8 mouse cellular contexts compared by ENCODE assay signal in the genomic region with DNA sequence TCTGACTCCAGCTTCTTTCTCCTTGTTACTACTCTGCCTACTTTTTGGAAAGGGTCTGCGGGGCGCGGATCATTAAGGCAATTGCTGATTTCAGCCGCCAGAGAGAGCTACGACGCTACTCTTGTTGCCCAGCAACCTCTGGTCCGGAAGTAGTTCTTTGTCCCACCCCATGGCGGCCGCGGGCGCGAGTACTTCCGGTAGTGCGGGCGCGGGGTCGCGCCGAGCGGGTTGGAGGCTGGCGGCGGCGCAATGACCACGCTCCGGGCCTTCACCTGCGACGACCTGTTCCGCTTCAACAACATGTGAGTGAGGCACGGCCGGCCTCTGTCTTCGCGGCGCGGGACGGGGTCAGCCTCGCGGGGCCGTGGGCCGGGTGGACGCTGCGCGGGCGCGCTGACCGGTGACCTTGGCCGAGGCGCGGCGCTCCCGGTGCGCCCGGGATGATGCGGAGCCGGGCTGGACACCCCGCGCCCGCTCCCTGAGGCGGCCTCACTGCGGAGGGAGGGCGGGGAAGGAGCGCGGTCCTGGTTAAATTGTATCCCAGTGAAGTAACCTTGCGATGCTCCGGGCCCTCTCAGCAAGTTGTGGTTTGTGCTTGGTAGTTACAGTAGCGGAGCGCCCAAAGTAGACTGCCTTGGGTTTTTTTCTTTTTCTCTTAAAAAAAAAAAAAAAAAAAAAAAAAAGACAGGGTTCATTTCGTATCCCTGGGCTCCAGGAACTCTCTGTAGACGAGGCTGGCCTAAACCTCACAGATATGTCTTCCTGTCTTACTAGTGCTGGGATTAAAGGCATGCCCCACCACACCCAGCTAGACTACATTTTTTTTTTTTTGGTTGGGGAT. TPM values are rescaled to one million over a fixed set of nuclear protein-coding genes. Genes with fewer than 3 reads are reported as not detected.
DNase-seq lines count a peak whose midpoint lies in the region.

No protein-coding gene starts in this region.

- no peaks in the 10 kb centered on the region for H3K9me3 ChIP-seq in megakaryocyte, embryonic 14.5 days

- peaks cover 40% of the 10 kb centered on the region for H3K4me1 ChIP-seq in megakaryocyte, embryonic 14.5 days

- peak; percentile 91 to 97 for DNase-seq in adrenal gland, adult (ENCODE audit: inconsistent age in 2 of 2, low spot score in 1 of 2)
- DNase-seq in embryo, embryonic 10 days (ENCODE audit: low spot score), result peak; percentile 96
- peak; percentile 89 for DNase-seq in gastrocnemius, postnatal 10 days
- DNase-seq in induced T-regulatory cell, adult 2 months (ENCODE audit: low read depth), result peak; percentile 93
- peak; percentile 76 to 92 for DNase-seq in left cerebral cortex, adult 9 months (ENCODE audit: low spot score in 2 of 2)
- DNase-seq in right cerebral cortex, adult 2 months (ENCODE audit: low spot score in 2 of 2), result peak; percentile 92
- DNase-seq in urinary bladder, postnatal 10 days (ENCODE audit: low spot score), result peak; percentile 57

- H3K36me3 ChIP-seq in megakaryocyte, embryonic 14.5 days (replicated peaks; ENCODE audit: low read length), result peaks cover 27% of the 10 kb centered on the region

- peak overlapping the region; percentile 97 for H3K4me3 ChIP-seq in megakaryocyte, embryonic 14.5 days (replicated peaks)

- no peaks in the 10 kb centered on the region for H3K27me3 ChIP-seq in megakaryocyte, embryonic 14.5 days (replicated peaks)

RNA-seq across cellular contexts. Expression of gene Naa20, which starts 1.4 kb away (rescaled TPM):
- 10 to 100 TPM; 58.8 to 59.0 TPM for total RNA-seq in gastrocnemius, postnatal 10 days (2021)
- 15.8 and 55.3 TPM in 2 replicates for polyA plus RNA-seq in megakaryocyte, embryonic 14.5 days (2012; ENCODE audit: insufficient read depth, low replicate concordance)

RNA-seq across cellular contexts. Expression of gene Cfap61, which starts 31.3 kb away (rescaled TPM):
- under 1 TPM in 1 of 2 experiments, not detected in 1; 0.31 TPM for total RNA-seq in gastrocnemius, postnatal 10 days (2021)
- not detected in 2 replicates for polyA plus RNA-seq in megakaryocyte, embryonic 14.5 days (2012; ENCODE audit: insufficient read depth, low replicate concordance)

RNA-seq across cellular contexts. Expression of gene Crnkl1, which starts 31.5 kb away (rescaled TPM):
- total RNA-seq in gastrocnemius, postnatal 10 days (2021), result 10 to 100 TPM; 14.7 to 17.3 TPM
- polyA plus RNA-seq in megakaryocyte, embryonic 14.5 days (2012; ENCODE audit: insufficient read depth, low replicate concordance), result 2.3 TPM in 1 of 2 replicates, not detected in the other

Comparison
In these comparisons a context has a peak if more than half of its experiments do, and no peak if none do; other contexts are left out.
1. Peak in every context shown above with its lines: DNase-seq and H3K4me3 ChIP-seq.